Mouse (Mus musculus) telencephalon, adult 2 months (tissue): Measurements from ENCODE around the gene Sema3g.

Source experiments
- DNase-seq: peaks from one replicate; pipeline ENCODE4 v3.0.0-alpha.2; 2011; ENCODE audit warnings: low read depth, low spot score

The Sema3g gene

DNA sequence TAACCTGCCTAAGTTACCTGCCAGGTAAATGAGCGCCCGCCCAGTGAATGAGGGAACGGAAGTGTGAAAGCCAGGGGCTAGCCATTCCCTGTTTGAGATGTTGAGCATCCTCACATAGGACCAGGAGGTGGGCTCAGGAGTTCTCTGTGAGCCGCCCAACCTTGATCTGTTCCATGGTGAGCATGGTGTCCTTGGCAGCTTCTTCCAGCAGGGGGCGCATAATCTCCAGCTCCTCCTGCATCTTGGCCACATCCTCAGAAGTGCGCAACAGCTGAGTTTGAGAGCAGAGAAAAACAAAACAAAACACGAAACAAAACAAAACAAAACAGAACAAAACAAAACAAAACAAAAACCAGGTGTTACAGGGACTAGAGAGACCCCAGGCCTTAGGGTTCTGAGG, 54.5 kb downstream of the Sema3g start:
- DNase-seq: no peak
